ENCODE assay signal across 22 mouse cellular contexts in genomic region chr11:83968205-83968575, GRCm38 (mm10).
"Had no signal": no experiment of that assay in that cellular context is flagged by ENCODE, and none has a peak within 500 bp of the region (broad histone marks: within the 10 kb centered on the region; RNA-seq: fewer than 3 reads in every experiment).

No protein-coding gene starts in this region.

- H3K4me2 ChIP-seq: heart, embryonic 12.5 days; hindbrain, embryonic 12.5 days; hindbrain, embryonic 14.5 days; intestine, embryonic 15.5 days; kidney, embryonic 15.5 days; limb, embryonic 13.5 days; limb, embryonic 15.5 days had no signal

- H3K9ac ChIP-seq: heart, embryonic 12.5 days; hindbrain, embryonic 12.5 days; hindbrain, embryonic 14.5 days; intestine, embryonic 15.5 days; kidney, embryonic 15.5 days; limb, embryonic 13.5 days; limb, embryonic 15.5 days had no signal

- H3K4me3 ChIP-seq: gastrocnemius, adult 2 months; heart, embryonic 10.5 days; heart, embryonic 12.5 days; hindbrain, embryonic 10.5 days; hindbrain, embryonic 12.5 days; intestine, embryonic 15.5 days; kidney, embryonic 15.5 days; limb, embryonic 13.5 days; limb, embryonic 15.5 days; liver, embryonic 13.5 days had no signal

- H3K4me1 ChIP-seq: limb, embryonic 13.5 days had no signal

- H3K9me3 ChIP-seq: heart, embryonic 10.5 days; heart, embryonic 12.5 days; hindbrain, embryonic 10.5 days; hindbrain, embryonic 12.5 days; intestine, embryonic 15.5 days; kidney, embryonic 15.5 days; limb, embryonic 13.5 days; limb, embryonic 15.5 days; liver, embryonic 13.5 days had no signal

- ATAC-seq: hindbrain, embryonic 16.5 days; inflammation-experienced regulatory T-cells, adult 6 months; intestine, postnatal 0 days had no signal

- DNase-seq: gastrocnemius, postnatal 10 days; heart, adult 18-20 months; kidney, adult 18-20 months; kidney, adult 9 months; kidney, postnatal 14 days; layer of hippocampus, adult 9-11 months; layer of hippocampus, postnatal 36 days; liver, embryonic 13.5 days had no signal

- H3K27me3 ChIP-seq: heart, embryonic 12.5 days; hindbrain, embryonic 12.5 days; intestine, embryonic 15.5 days; kidney, embryonic 15.5 days; limb, embryonic 13.5 days; limb, embryonic 15.5 days; liver, embryonic 13.5 days had no signal

- H3K27ac ChIP-seq: gastrocnemius, adult 2 months; heart, embryonic 10.5 days; hindbrain, embryonic 10.5 days; hindbrain, embryonic 12.5 days; hindbrain, embryonic 14.5 days; intestine, embryonic 15.5 days; kidney, embryonic 15.5 days; kidney, postnatal 0 days; limb, embryonic 13.5 days; limb, embryonic 15.5 days; liver, embryonic 13.5 days had no signal
